Mouse (Mus musculus) neural tube, embryonic 12.5 days (tissue): ENCODE data around the gene Slc6a5. TPM values are rescaled to one million over a fixed set of nuclear protein-coding genes. Genes with fewer than 3 reads are reported as not detected.
A peak's percentile ranks its signal among the peaks of the same experiment; 100 is the strongest.

Experiments used
- ATAC-seq: fragments of 200-750 bp; cut with Nextera tagmentation; 2 replicates; pipeline ENCODE4 v1.8.0; 2017; ENCODE audit warnings: low read depth, mild to moderate bottlenecking, moderate TSS enrichment, moderate library complexity; ENCODE audit not compliant: low FRiP score
- H3K27ac ChIP-seq: fragments of 300-500 bp; sonication (generic); 2 replicates; pipeline ENCODE4 v1.5.1; 2016
- H3K27me3 ChIP-seq: fragments of 300-500 bp; sonication (generic); replicated peaks from 2 replicates; pipeline ENCODE4 v1.6.1; 2016; ENCODE audit warnings: mild to moderate bottlenecking
- H3K36me3 ChIP-seq: fragments of 300-500 bp; sonication (generic); 2 replicates; pipeline ENCODE4 v1.6.1; 2016; ENCODE audit warnings: mild to moderate bottlenecking
- H3K4me1 ChIP-seq: fragments of 300-500 bp; sonication (generic); 2 replicates; pipeline ENCODE4 v1.6.1; 2016
- H3K4me2 ChIP-seq: fragments of 300-500 bp; sonication (generic); replicated peaks from 2 replicates; pipeline ENCODE4 v1.6.1; 2016; ENCODE audit warnings: mild to moderate bottlenecking
- H3K4me3 ChIP-seq: fragments of 300-500 bp; sonication (generic); 2 replicates; pipeline ENCODE4 v1.5.1; 2016
- H3K9ac ChIP-seq: fragments of 300-500 bp; sonication (generic); 2 replicates; pipeline ENCODE4 v1.6.1; 2016; ENCODE audit warnings: mild to moderate bottlenecking
- H3K9me3 ChIP-seq: fragments of 300-500 bp; sonication (generic); 2 replicates; pipeline ENCODE4 v1.6.1; 2016; ENCODE audit warnings: mild to moderate bottlenecking
- WGBS: fragments of 180-500 bp; shearing (Covaris S2); methylation state at CpG from one replicate; pipeline ENCODE4 v1.1.7; 2016; 5-methylcytosine and 5-hydroxymethylcytosine counted together
- polyA plus RNA-seq: library from polyadenylated mRNA; unstranded; fragments of >200 nt; fragmentation: Nextera tagmentation; extraction: Ambion mirVana; gene quantifications from 2 replicates; pipeline ENCODE4 v1.2.1, GENCODE M21; 2016

Slc6a5 gene
- polyA plus RNA-seq: 13.5 and 14.5 TPM in 2 replicates

- H3K9ac ChIP-seq: peak within 1 kb of the TSS; percentile 50
- no peak for ATAC-seq
- 0 out of 2 replicates have a peak, but pooled peaks cover 3% of the 10 kb centered on the region for H3K4me1 ChIP-seq
- peak within 1 kb of the TSS; percentile 48 for H3K4me2 ChIP-seq
- peaks cover 98% of the 10 kb centered on the region for H3K27me3 ChIP-seq
- no peaks in the 10 kb centered on the region for H3K36me3 ChIP-seq
- H3K27ac ChIP-seq: peak within 1 kb of the TSS; percentile 51; the same call in 1 of the 2 replicates
- peak within 1 kb of the TSS; percentile 45 for H3K4me3 ChIP-seq
- WGBS: 2% methylated on average over 15 of the region's 15 CpGs
- no peaks in the 10 kb centered on the region for H3K9me3 ChIP-seq
Observed at GRCm38 (mm10) chr7:49909850-49910249, at the start of gene Slc6a5. Gene Slc6a5, plus strand, starts transcription at chr7:49910146.

GRCm38 (mm10) chr7:49861196-49861595, 48.8 kb upstream of the Slc6a5 start:
- Histone ChIP-seq H3K4me2 (no peak overlapping the region), H3K36me3 (no peaks in the 10 kb centered on the region), H3K9ac (no peak overlapping the region), H3K4me3 (no peak overlapping the region), H3K27ac (no peak overlapping the region), H3K9me3 (no peaks in the 10 kb centered on the region), H3K4me1 (no peaks in the 10 kb centered on the region), H3K27me3 (no peaks in the 10 kb centered on the region)
- 93% methylated on average over 2 of the region's 2 CpGs for WGBS
- ATAC-seq: no peak

GRCm38 (mm10) chr7:49863753-49864152, 46.2 kb upstream of the Slc6a5 start:
- Histone ChIP-seq H3K4me1 (no peaks in the 10 kb centered on the region), H3K9me3 (no peaks in the 10 kb centered on the region), H3K27me3 (no peaks in the 10 kb centered on the region), H3K4me3 (no peak overlapping the region), H3K9ac (no peak overlapping the region), H3K27ac (no peak overlapping the region), H3K4me2 (no peak overlapping the region), H3K36me3 (no peaks in the 10 kb centered on the region)
- WGBS: 56% methylated on average over 3 of the region's 3 CpGs
- ATAC-seq: no peak

- no peak overlapping the region for H3K4me3 ChIP-seq
- no peak overlapping the region for H3K9ac ChIP-seq
- 0 out of 2 replicates have a peak, but pooled peaks have one; percentile 34 for ATAC-seq
- no peaks in the 10 kb centered on the region for H3K9me3 ChIP-seq
- no peak overlapping the region for H3K27ac ChIP-seq
- H3K4me2 ChIP-seq: no peak overlapping the region
- WGBS: 80% methylated on average over 5 of the region's 5 CpGs
- H3K27me3 ChIP-seq: no peaks in the 10 kb centered on the region
- H3K4me1 ChIP-seq: peaks cover 6% of the 10 kb centered on the region; the same call in 1 of the 2 replicates
- no peaks in the 10 kb centered on the region for H3K36me3 ChIP-seq
Observed at GRCm38 (mm10) chr7:49869656-49870055, 40.3 kb upstream of the Slc6a5 start.

GRCm38 (mm10) chr7:49870276-49870675, 39.7 kb upstream of the Slc6a5 start:
- H3K4me1 ChIP-seq: peaks cover 6% of the 10 kb centered on the region; the same call in 1 of the 2 replicates
- no peak for ATAC-seq
- no peaks in the 10 kb centered on the region for H3K36me3 ChIP-seq
- 0 out of 2 replicates have a peak overlapping the region, but pooled peaks have one; percentile 28 for H3K27ac ChIP-seq
- no peak overlapping the region for H3K4me3 ChIP-seq
- no peaks in the 10 kb centered on the region for H3K9me3 ChIP-seq
- no peaks in the 10 kb centered on the region for H3K27me3 ChIP-seq
- H3K9ac ChIP-seq: no peak overlapping the region
- 70% methylated on average over 3 of the region's 3 CpGs for WGBS
- H3K4me2 ChIP-seq: no peak overlapping the region

- Histone ChIP-seq H3K9ac (no peak overlapping the region), H3K36me3 (no peaks in the 10 kb centered on the region), H3K27me3 (no peaks in the 10 kb centered on the region), H3K4me3 (no peak overlapping the region), H3K4me1 (peaks cover 4% of the 10 kb centered on the region), H3K9me3 (no peaks in the 10 kb centered on the region), H3K4me2 (no peak overlapping the region), H3K27ac (no peak overlapping the region)
- 85% methylated on average over 5 of the region's 5 CpGs for WGBS
- no peak for ATAC-seq
Observed at GRCm38 (mm10) chr7:49877307-49877706, 32.6 kb upstream of the Slc6a5 start.

- Histone ChIP-seq H3K4me1 (peaks cover 11% of the 10 kb centered on the region), H3K36me3 (no peaks in the 10 kb centered on the region), H3K4me3 (no peak overlapping the region), H3K9ac (no peak overlapping the region), H3K27me3 (no peaks in the 10 kb centered on the region), H3K9me3 (no peaks in the 10 kb centered on the region), H3K4me2 (no peak overlapping the region), H3K27ac (peak overlapping the region; percentile 15; the same call in 1 of the 2 replicates)
- 71% methylated on average over 13 of the region's 13 CpGs for WGBS
- peak; percentile 27; the same call in 1 of the 2 replicates for ATAC-seq
Observed at GRCm38 (mm10) chr7:49879051-49879450, 30.9 kb upstream of the Slc6a5 start.

- ATAC-seq: peak; percentile 44; the same call in 1 of the 2 replicates
- Histone ChIP-seq H3K36me3 (no peaks in the 10 kb centered on the region), H3K27me3 (no peaks in the 10 kb centered on the region), H3K9ac (no peak overlapping the region), H3K4me2 (no peak overlapping the region), H3K4me1 (peaks cover 11% of the 10 kb centered on the region), H3K9me3 (no peaks in the 10 kb centered on the region), H3K4me3 (no peak overlapping the region), H3K27ac (no peak overlapping the region)
- WGBS: 74% methylated on average over 8 of the region's 8 CpGs
Observed at GRCm38 (mm10) chr7:49879998-49880707, 29.8 kb upstream of the Slc6a5 start.

- Histone ChIP-seq H3K27me3 (no peaks in the 10 kb centered on the region), H3K27ac (no peak overlapping the region; the same call in 1 of the 2 replicates), H3K4me1 (peaks cover 11% of the 10 kb centered on the region), H3K9ac (no peak overlapping the region), H3K36me3 (no peaks in the 10 kb centered on the region), H3K4me2 (0 out of 2 replicates have a peak overlapping the region, but pooled peaks have one; percentile 24), H3K4me3 (no peak overlapping the region), H3K9me3 (no peaks in the 10 kb centered on the region)
- ATAC-seq: no peak
- 43% methylated on average over 4 of the region's 4 CpGs for WGBS
Observed at GRCm38 (mm10) chr7:49882288-49882687, 27.7 kb upstream of the Slc6a5 start.

GRCm38 (mm10) chr7:49882694-49883389, 27.1 kb upstream of the Slc6a5 start:
- Histone ChIP-seq H3K4me1 (peaks cover 11% of the 10 kb centered on the region), H3K9me3 (no peaks in the 10 kb centered on the region), H3K27ac (0 out of 2 replicates have a peak overlapping the region, but pooled peaks have one; percentile 15), H3K4me2 (peak overlapping the region; percentile 24; the same call in 1 of the 2 replicates), H3K9ac (no peak overlapping the region), H3K36me3 (no peaks in the 10 kb centered on the region), H3K27me3 (no peaks in the 10 kb centered on the region), H3K4me3 (no peak overlapping the region)
- 28% methylated on average over 16 of the region's 16 CpGs for WGBS
- no peak for ATAC-seq

- H3K4me3 ChIP-seq: no peak overlapping the region
- H3K27me3 ChIP-seq: no peaks in the 10 kb centered on the region
- 79% methylated on average over 2 of the region's 2 CpGs for WGBS
- H3K4me2 ChIP-seq: no peak overlapping the region
- ATAC-seq: no peak
- no peak overlapping the region for H3K27ac ChIP-seq
- peaks cover 3% of the 10 kb centered on the region; the same call in 1 of the 2 replicates for H3K4me1 ChIP-seq
- no peaks in the 10 kb centered on the region for H3K36me3 ChIP-seq
- H3K9me3 ChIP-seq: no peaks in the 10 kb centered on the region
- no peak overlapping the region for H3K9ac ChIP-seq
Observed at GRCm38 (mm10) chr7:49887776-49888390, 22.1 kb upstream of the Slc6a5 start.

- ATAC-seq: no peak
- H3K9me3 ChIP-seq: no peaks in the 10 kb centered on the region
- no peaks in the 10 kb centered on the region for H3K4me1 ChIP-seq
- H3K4me2 ChIP-seq: no peak overlapping the region
- no peak overlapping the region for H3K9ac ChIP-seq
- no peaks in the 10 kb centered on the region for H3K27me3 ChIP-seq
- 77% methylated on average over 2 of the region's 2 CpGs for WGBS
- H3K27ac ChIP-seq: no peak overlapping the region
- H3K36me3 ChIP-seq: no peaks in the 10 kb centered on the region
- no peak overlapping the region for H3K4me3 ChIP-seq
Observed at GRCm38 (mm10) chr7:49894786-49895185, 15.2 kb upstream of the Slc6a5 start.
